Mouse (Mus musculus) ES-Bruce4 (cell line): ENCODE measurements at regions not wholly inside any gene's neighbourhood (a gene's known extent, or its start where the extent isn't known, plus 50 kb on each side); places are given as distances from the start of the nearest gene placed in this dataset.

ENCODE experiments used
- CTCF ChIP-seq: IDR thresholded peaks from one replicate; pipeline ENCODE4 v1.8.1; 2011; ENCODE audit warnings: low read depth, low read length
- EP300 ChIP-seq: IDR thresholded peaks from 2 replicates; pipeline ENCODE4 v1.6.1; 2011; ENCODE audit warnings: low read depth, low read length; ENCODE audit not compliant: insufficient read depth
- POLR2A ChIP-seq: IDR thresholded peaks from one replicate; pipeline ENCODE4 v1.8.1; 2011; ENCODE audit warnings: low read length; ENCODE audit not compliant: insufficient read depth

DNA sequence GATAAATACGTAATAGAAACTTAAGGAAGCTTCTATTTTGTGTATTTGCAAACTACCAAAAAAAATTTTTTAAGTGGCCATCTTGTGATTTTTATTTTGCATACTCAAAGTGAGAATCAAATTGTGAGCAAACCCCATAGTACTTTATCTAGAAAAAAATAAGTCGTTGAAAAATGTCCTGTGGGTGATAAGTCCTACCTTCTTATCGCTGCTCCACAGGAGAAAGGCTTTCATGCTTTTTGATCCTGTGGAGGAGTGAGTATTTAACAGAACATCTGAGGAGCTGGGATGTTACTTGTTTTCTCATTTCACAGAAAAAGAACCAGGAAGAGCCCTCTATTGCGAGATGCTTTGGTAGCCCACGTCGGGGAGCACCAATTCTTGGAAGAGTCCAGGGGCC, 72.7 kb upstream of the Ccdc39 start:
- TF ChIP-seq POLR2A: no peak
- TF ChIP-seq CTCF: no peak
- no peak for TF ChIP-seq EP300
